Mouse (Mus musculus) small intestine, adult 2 months (tissue): ENCODE measurements around the gene Gabarap.

Experiments used
- CTCF ChIP-seq: fragments of 200-500 bp; IDR thresholded peaks from 2 replicates; pipeline ENCODE4 v1.5.1; 2012; ENCODE audit warnings: low read depth, mild to moderate bottlenecking, control low read depth, inconsistent platforms, low read length, moderate library complexity, mixed read lengths; ENCODE audit not compliant: insufficient replicate concordance, insufficient read length; ENCODE audit errors: extremely low read depth
- POLR2A ChIP-seq: fragments of 200-500 bp; IDR thresholded peaks from 2 replicates; pipeline ENCODE4 v1.6.1; 2012; ENCODE audit warnings: low read depth, mild to moderate bottlenecking, control low read depth, inconsistent platforms, low read length, moderate library complexity

DNA sequence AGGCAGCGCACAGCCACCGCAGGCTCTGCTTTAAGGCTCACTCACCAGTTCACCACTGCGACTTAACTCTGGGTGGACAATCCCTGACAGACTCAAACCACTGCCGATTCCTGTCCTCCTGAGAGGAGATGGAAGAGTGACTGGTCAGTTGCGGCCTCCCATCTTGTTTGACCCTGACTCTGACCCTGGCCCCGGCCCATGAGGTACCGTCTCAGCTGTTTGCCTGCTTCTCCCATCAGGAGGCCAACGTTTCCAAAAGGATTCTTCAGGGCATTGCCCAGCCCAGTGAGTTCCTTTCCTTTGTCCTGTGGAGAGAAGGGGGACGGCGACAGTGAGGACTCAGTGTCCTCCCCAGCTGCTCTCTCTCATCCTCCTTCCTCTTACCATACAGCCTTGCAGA lies 20.0 kb downstream of the Gabarap start:
- no peak for TF ChIP-seq CTCF
- no peak for TF ChIP-seq POLR2A
